Mouse (Mus musculus): ENCODE data around the gene Cep112.

DNA sequence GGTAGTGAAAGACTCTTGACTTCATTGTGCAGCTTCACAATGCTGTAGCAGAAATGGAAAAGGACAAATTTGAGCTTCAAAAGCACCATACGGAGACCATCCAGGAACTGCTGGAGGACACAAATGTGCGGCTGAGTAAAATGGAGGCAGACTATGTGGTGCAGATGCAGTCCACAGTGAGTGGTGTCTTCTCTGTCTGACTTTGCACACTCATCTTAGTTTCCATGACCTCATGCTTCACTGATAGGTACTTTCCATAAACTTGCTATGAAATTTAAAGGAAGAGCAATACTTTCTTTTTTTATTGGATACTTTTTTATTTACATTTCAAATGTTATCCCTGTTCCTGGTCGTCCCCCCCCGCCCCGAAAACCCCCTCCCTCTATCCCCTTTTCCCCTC is 83.2 kb downstream of the Cep112 start:
- no peak for TF ChIP-seq POLR2A (IDR thresholded peaks at IDR 0.05; ENCODE audit: extremely low read depth, insufficient read depth, low read length)
- TF ChIP-seq CTCF (IDR thresholded peaks at IDR 0.05; ENCODE audit: extremely low read depth, insufficient read depth, low read length) = no peak
